Mouse (Mus musculus): ENCODE data around the gene Sgip1.

DNA sequence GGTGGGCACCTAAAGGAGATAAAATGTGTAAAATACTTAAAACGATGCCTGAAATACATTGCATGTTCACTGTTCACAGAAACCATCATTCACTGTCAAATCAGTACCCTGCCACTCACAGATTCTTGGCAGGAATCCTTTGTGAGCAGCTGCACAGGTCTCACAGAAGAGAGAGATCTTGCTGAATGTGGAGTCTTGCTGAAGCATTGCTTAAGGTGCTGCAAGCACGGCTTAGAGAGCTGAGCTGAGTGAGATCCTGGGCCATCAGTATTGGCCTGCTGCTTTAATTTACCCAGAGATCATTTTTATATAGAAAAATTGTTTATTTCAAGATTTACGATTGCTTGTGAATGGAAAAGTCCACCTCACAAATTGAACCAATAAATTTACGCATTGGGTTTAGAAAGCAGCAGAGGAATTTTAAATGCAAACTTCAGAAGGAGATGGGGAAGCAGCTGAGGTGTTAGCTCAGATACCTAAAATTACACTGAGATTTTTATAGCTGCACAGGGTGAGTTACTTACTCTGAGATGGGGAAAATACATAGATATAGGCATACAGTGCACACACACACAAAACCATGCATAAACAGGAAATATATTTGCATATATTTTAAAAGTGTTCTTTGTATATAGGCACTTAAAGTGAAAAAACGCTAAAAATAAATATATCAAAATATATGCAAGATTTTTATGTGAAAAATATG is 23.8 kb upstream of the Sgip1 start:
- TF ChIP-seq CTCF (IDR thresholded peaks at IDR 0.05; ENCODE audit: borderline replicate concordance, control insufficient read depth, extremely low read depth, insufficient read depth, low read length, poor library complexity) (no peak), POLR2A (IDR thresholded peaks at IDR 0.05; ENCODE audit: control insufficient read depth, extremely low read depth, insufficient read depth, low read length, poor library complexity) (no peak)
